Mouse (Mus musculus): ENCODE data around the gene Cphx2.
"Not testable (repeated sequence)": the region's sequence is repeated elsewhere in the genome, so short reads cannot be mapped to it uniquely, and the experiment has no call there.

GRCm38 (mm10) chr14:26118150-26118549 is 36.8 kb downstream of the Cphx2 start, which contains the start of gene Duxbl2:
- TF ChIP-seq POLR2A (IDR thresholded peaks at IDR 0.05; ENCODE audit: control insufficient read depth in 1 of 2, insufficient read depth in 1 of 2, low read depth in 1 of 2, low read length in 2 of 2, poor library complexity in 1 of 2); CTCF (IDR thresholded peaks at IDR 0.05 in 2 of 3, conservative IDR thresholded peaks at IDR 0.05 in 1 of 3; ENCODE audit: control insufficient read depth in 1 of 3, insufficient read depth in 1 of 3, low read depth in 2 of 3, low read length in 3 of 3, poor library complexity in 1 of 3, severe bottlenecking in 1 of 3); EP300 (IDR thresholded peaks at IDR 0.05; ENCODE audit: low read depth in 1 of 2, low read length in 2 of 2); MEF2A (IDR thresholded peaks at IDR 0.05; ENCODE audit: extremely low read depth, insufficient replicate concordance, low read depth, low read length, poor library complexity, severe bottlenecking); E2F4 (IDR thresholded peaks at IDR 0.05; ENCODE audit: borderline replicate concordance, low read depth, low read length); JUND (IDR thresholded peaks at IDR 0.05; ENCODE audit: low read depth, low read length); NELFE (IDR thresholded peaks at IDR 0.05; ENCODE audit: low read depth, low read length); BHLHE40 (IDR thresholded peaks at IDR 0.05; ENCODE audit: borderline replicate concordance, low read depth, low read length); ZMIZ1 (IDR thresholded peaks at IDR 0.05; ENCODE audit: low read depth, low read length): not testable (repeated sequence)
